Mouse (Mus musculus): ENCODE results near the gene Gm26620. TPM values are rescaled to one million over a fixed set of nuclear protein-coding genes. Genes with fewer than 3 reads are reported as not detected.

The Gm26620 gene
- polyA plus RNA-seq, 1 experiment from 2014 or later = 0.66 TPM

- no peaks in the 10 kb centered on the region for H3K27me3 ChIP-seq (ENCODE audit: control insufficient read depth, insufficient read depth, low read length)
- no peaks in the 10 kb centered on the region for H3K4me1 ChIP-seq (ENCODE audit: control insufficient read depth, insufficient read depth, low read length)
- H3K4me3 ChIP-seq (ENCODE audit: low read depth, low read length) = no peak overlapping the region
- no peak overlapping the region for H3K4me2 ChIP-seq
- peaks cover 9% of the 10 kb centered on the region for H3K36me3 ChIP-seq (ENCODE audit: control insufficient read depth, insufficient read depth, low read length)
- ATAC-seq (replicated peaks; ENCODE audit: insufficient number of reproducible peaks, low FRiP score, low TSS enrichment) = no peak
- no peaks in the 10 kb centered on the region for H3K9me3 ChIP-seq (replicated peaks; ENCODE audit: control insufficient read depth, low read length)
- H3K9ac ChIP-seq (ENCODE audit: low read depth, low read length) = no peak overlapping the region
- H3K27ac ChIP-seq (ENCODE audit: low read depth, low read length) = no peak overlapping the region
- 72% methylated on average over 5 of the region's 5 CpGs for WGBS (ENCODE audit: insufficient replicate concordance)
These were observed 8.0 kb upstream of the Gm26620 start for GRCm38 (mm10) chr1:170876906-170877305.

- WGBS (ENCODE audit: insufficient replicate concordance) = 78% methylated on average over 5 of the region's 5 CpGs
- ATAC-seq (replicated peaks; ENCODE audit: insufficient number of reproducible peaks, low FRiP score, low TSS enrichment) = no peak
- H3K4me1 ChIP-seq (ENCODE audit: control insufficient read depth, insufficient read depth, low read length) = peaks cover 4% of the 10 kb centered on the region; the same call in 1 of the 2 replicates
- H3K9me3 ChIP-seq (replicated peaks; ENCODE audit: control insufficient read depth, low read length) = no peaks in the 10 kb centered on the region
- H3K27me3 ChIP-seq (ENCODE audit: control insufficient read depth, insufficient read depth, low read length) = no peaks in the 10 kb centered on the region
- no peak overlapping the region for H3K9ac ChIP-seq (ENCODE audit: low read depth, low read length)
- no peak overlapping the region for H3K4me2 ChIP-seq
- H3K36me3 ChIP-seq (ENCODE audit: control insufficient read depth, insufficient read depth, low read length) = peaks cover 7% of the 10 kb centered on the region
- H3K4me3 ChIP-seq (ENCODE audit: low read depth, low read length) = no peak overlapping the region
- H3K27ac ChIP-seq (ENCODE audit: low read depth, low read length) = no peak overlapping the region
These were observed 1.9 kb upstream of the Gm26620 start for GRCm38 (mm10) chr1:170882915-170883485.

- Histone ChIP-seq H3K4me1 (ENCODE audit: control insufficient read depth, insufficient read depth, low read length) (peaks cover 4% of the 10 kb centered on the region; the same call in 1 of the 2 replicates), H3K9me3 (replicated peaks; ENCODE audit: control insufficient read depth, low read length) (no peaks in the 10 kb centered on the region), H3K9ac (ENCODE audit: low read depth, low read length) (peak overlapping the region; percentile 91), H3K27me3 (ENCODE audit: control insufficient read depth, insufficient read depth, low read length) (no peaks in the 10 kb centered on the region), H3K36me3 (ENCODE audit: control insufficient read depth, insufficient read depth, low read length) (peaks cover 4% of the 10 kb centered on the region; the same call in 1 of the 2 replicates), H3K27ac (ENCODE audit: low read depth, low read length) (no peak overlapping the region), H3K4me2 (peak overlapping the region; percentile 90), H3K4me3 (ENCODE audit: low read depth, low read length) (peak overlapping the region; percentile 92)
- 24% methylated on average over 8 of the region's 8 CpGs for WGBS (ENCODE audit: insufficient replicate concordance)
- ATAC-seq (replicated peaks; ENCODE audit: insufficient number of reproducible peaks, low FRiP score, low TSS enrichment) = no peak
These were observed 475 bp upstream of the Gm26620 start for GRCm38 (mm10) chr1:170884390-170884789.

GRCm38 (mm10) chr1:170886044-170886458 is 1.2 kb downstream of the Gm26620 start:
- 59% methylated on average over 6 of the region's 6 CpGs for WGBS (ENCODE audit: insufficient replicate concordance)
- H3K9ac ChIP-seq (ENCODE audit: low read depth, low read length) = no peak overlapping the region
- no peaks in the 10 kb centered on the region for H3K36me3 ChIP-seq (ENCODE audit: control insufficient read depth, insufficient read depth, low read length)
- no peak overlapping the region for H3K4me3 ChIP-seq (ENCODE audit: low read depth, low read length)
- H3K4me1 ChIP-seq (ENCODE audit: control insufficient read depth, insufficient read depth, low read length) = peaks cover 4% of the 10 kb centered on the region; the same call in 1 of the 2 replicates
- H3K4me2 ChIP-seq = no peak overlapping the region
- H3K27ac ChIP-seq (ENCODE audit: low read depth, low read length) = no peak overlapping the region
- no peaks in the 10 kb centered on the region for H3K27me3 ChIP-seq (ENCODE audit: control insufficient read depth, insufficient read depth, low read length)
- ATAC-seq (replicated peaks; ENCODE audit: insufficient number of reproducible peaks, low FRiP score, low TSS enrichment) = no peak
- no peaks in the 10 kb centered on the region for H3K9me3 ChIP-seq (replicated peaks; ENCODE audit: control insufficient read depth, low read length)

- 80% methylated on average over 4 of the region's 4 CpGs for WGBS (ENCODE audit: insufficient replicate concordance)
- Histone ChIP-seq H3K36me3 (ENCODE audit: control insufficient read depth, insufficient read depth, low read length) (no peaks in the 10 kb centered on the region), H3K9me3 (replicated peaks; ENCODE audit: control insufficient read depth, low read length) (no peaks in the 10 kb centered on the region), H3K4me1 (ENCODE audit: control insufficient read depth, insufficient read depth, low read length) (peaks cover 2% of the 10 kb centered on the region; the same call in 1 of the 2 replicates), H3K27me3 (ENCODE audit: control insufficient read depth, insufficient read depth, low read length) (no peaks in the 10 kb centered on the region), H3K4me2 (no peak overlapping the region), H3K27ac (ENCODE audit: low read depth, low read length) (no peak overlapping the region), H3K9ac (ENCODE audit: low read depth, low read length) (no peak overlapping the region), H3K4me3 (ENCODE audit: low read depth, low read length) (no peak overlapping the region)
- no peak for ATAC-seq (replicated peaks; ENCODE audit: insufficient number of reproducible peaks, low FRiP score, low TSS enrichment)
These were observed 4.4 kb downstream of the Gm26620 start for GRCm38 (mm10) chr1:170889310-170889709.

GRCm38 (mm10) chr1:170891646-170892045 is 6.8 kb downstream of the Gm26620 start:
- 41% methylated on average over 2 of the region's 2 CpGs for WGBS (ENCODE audit: insufficient replicate concordance)
- no peaks in the 10 kb centered on the region for H3K4me1 ChIP-seq (ENCODE audit: control insufficient read depth, insufficient read depth, low read length)
- ATAC-seq (replicated peaks; ENCODE audit: insufficient number of reproducible peaks, low FRiP score, low TSS enrichment) = no peak

GRCm38 (mm10) chr1:170892279-170892678 is 7.4 kb downstream of the Gm26620 start:
- 55% methylated on average over 1 of the region's 1 CpGs for WGBS (ENCODE audit: insufficient replicate concordance)
- no peaks in the 10 kb centered on the region for H3K36me3 ChIP-seq (ENCODE audit: control insufficient read depth, insufficient read depth, low read length)
- no peak overlapping the region for H3K9ac ChIP-seq (ENCODE audit: low read depth, low read length)
- no peaks in the 10 kb centered on the region for H3K4me1 ChIP-seq (ENCODE audit: control insufficient read depth, insufficient read depth, low read length)
- H3K27ac ChIP-seq (ENCODE audit: low read depth, low read length) = no peak overlapping the region
- no peaks in the 10 kb centered on the region for H3K9me3 ChIP-seq (replicated peaks; ENCODE audit: control insufficient read depth, low read length)
- H3K4me3 ChIP-seq (ENCODE audit: low read depth, low read length) = no peak overlapping the region
- no peak overlapping the region for H3K4me2 ChIP-seq
- ATAC-seq (replicated peaks; ENCODE audit: insufficient number of reproducible peaks, low FRiP score, low TSS enrichment) = no peak
- H3K27me3 ChIP-seq (ENCODE audit: control insufficient read depth, insufficient read depth, low read length) = no peaks in the 10 kb centered on the region

More at GRCm38 (mm10) chr1:170891646-170892045, 6.8 kb downstream of the Gm26620 start:
- Histone ChIP-seq H3K27me3 (ENCODE audit: control insufficient read depth, insufficient read depth, low read length) (no peaks in the 10 kb centered on the region), H3K4me3 (ENCODE audit: low read depth, low read length) (no peak overlapping the region), H3K4me2 (no peak overlapping the region), H3K9me3 (replicated peaks; ENCODE audit: control insufficient read depth, low read length) (no peaks in the 10 kb centered on the region), H3K27ac (ENCODE audit: low read depth, low read length) (no peak overlapping the region), H3K36me3 (ENCODE audit: control insufficient read depth, insufficient read depth, low read length) (no peaks in the 10 kb centered on the region), H3K9ac (ENCODE audit: low read depth, low read length) (no peak overlapping the region)

GRCm38 (mm10) chr1:170894603-170895602 is 10.0 kb downstream of the Gm26620 start:
- Histone ChIP-seq H3K4me1 (ENCODE audit: control insufficient read depth, insufficient read depth, low read length) (no peaks in the 10 kb centered on the region), H3K27me3 (ENCODE audit: control insufficient read depth, insufficient read depth, low read length) (no peaks in the 10 kb centered on the region), H3K27ac (ENCODE audit: low read depth, low read length) (no peak overlapping the region), H3K9me3 (replicated peaks; ENCODE audit: control insufficient read depth, low read length) (no peaks in the 10 kb centered on the region), H3K36me3 (ENCODE audit: control insufficient read depth, insufficient read depth, low read length) (no peaks in the 10 kb centered on the region), H3K4me2 (no peak overlapping the region), H3K9ac (ENCODE audit: low read depth, low read length) (no peak overlapping the region), H3K4me3 (ENCODE audit: low read depth, low read length) (no peak overlapping the region)
- 62% methylated on average over 9 of the region's 9 CpGs for WGBS (ENCODE audit: insufficient replicate concordance)
- ATAC-seq (replicated peaks; ENCODE audit: insufficient number of reproducible peaks, low FRiP score, low TSS enrichment) = no peak

All from heart, embryonic 11.5 days (tissue).